Mouse (Mus musculus): ENCODE results near the gene Efnb3. TPM values are rescaled to one million over a fixed set of nuclear protein-coding genes. Genes with fewer than 3 reads are reported as not detected.
"Not testable (repeated sequence)": the region's sequence is repeated elsewhere in the genome, so short reads cannot be mapped to it uniquely, and the experiment has no call there.

The Efnb3 gene
- polyA plus RNA-seq, 1 experiment: 2.2 TPM

DNA sequence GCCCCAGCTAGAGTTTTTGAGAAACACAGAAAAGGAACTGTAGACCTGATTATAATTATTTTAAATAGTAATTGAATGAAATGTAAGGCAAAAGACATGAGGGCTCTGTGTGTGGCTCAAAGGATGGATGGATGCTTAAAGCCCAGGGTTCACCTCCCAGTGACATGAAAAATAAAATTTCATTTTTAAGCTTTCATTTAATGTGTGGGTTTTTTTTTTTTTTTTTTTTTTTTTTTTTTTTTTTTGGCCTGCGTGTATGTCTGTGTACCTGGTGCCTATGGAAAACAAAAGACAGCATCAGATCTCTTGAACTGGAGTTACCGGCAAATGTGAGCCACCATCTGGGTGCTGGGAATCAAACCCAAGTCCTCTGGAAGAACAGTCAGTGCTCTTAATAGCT lies 19.3 kb downstream of the Efnb3 start:
- 82% methylated on average over 2 of the region's 2 CpGs for WGBS
- no peak for TF ChIP-seq CTCF (IDR thresholded peaks at IDR 0.05; ENCODE audit: control insufficient read depth, insufficient read depth, low read length)
- TF ChIP-seq POLR2A (IDR thresholded peaks at IDR 0.05; ENCODE audit: borderline replicate concordance, control insufficient read depth, low read depth, low read length): no peak

DNA sequence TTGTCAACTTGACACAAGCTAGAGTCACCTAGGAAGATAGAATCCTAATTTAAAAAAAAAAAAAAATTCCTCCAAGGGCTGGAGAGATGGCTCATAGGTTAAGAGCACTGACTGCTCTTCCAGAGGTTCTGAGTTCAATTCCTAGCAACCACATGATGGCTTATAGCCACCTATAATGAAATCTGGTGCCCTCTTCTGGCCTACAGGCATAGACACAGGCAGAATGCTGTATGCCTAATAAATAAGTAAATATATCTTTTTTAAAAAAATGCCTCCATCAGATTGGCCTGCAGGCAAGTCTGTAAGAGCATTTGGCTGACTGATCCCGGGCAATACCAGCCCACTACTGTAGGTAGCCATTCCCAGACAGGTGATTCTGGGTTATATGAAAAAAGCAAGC lies 25.0 kb downstream of the Efnb3 start:
- TF ChIP-seq CTCF (IDR thresholded peaks at IDR 0.05; ENCODE audit: control insufficient read depth, insufficient read depth, low read length) (no peak), POLR2A (IDR thresholded peaks at IDR 0.05; ENCODE audit: borderline replicate concordance, control insufficient read depth, low read depth, low read length) (no peak)
- Histone ChIP-seq H3K27ac (ENCODE audit: control insufficient read depth, insufficient read depth, low read depth, low read length, poor library complexity) (no peak overlapping the region), H3K4me3 (replicated peaks; ENCODE audit: control insufficient read depth, low read depth, low read length) (no peak overlapping the region), H3K4me1 (ENCODE audit: control insufficient read depth, insufficient read depth, low read length) (no peaks in the 10 kb centered on the region)
- WGBS: 56% methylated on average over 1 of the region's 1 CpGs

More for the DNA sequence above, 19.3 kb downstream of the Efnb3 start:
- Histone ChIP-seq H3K4me1 (ENCODE audit: control insufficient read depth, insufficient read depth, low read length) (no peaks in the 10 kb centered on the region), H3K4me3 (replicated peaks; ENCODE audit: control insufficient read depth, low read depth, low read length) (no peak overlapping the region), H3K27ac (ENCODE audit: control insufficient read depth, insufficient read depth, low read depth, low read length, poor library complexity) (no peak overlapping the region)

DNA sequence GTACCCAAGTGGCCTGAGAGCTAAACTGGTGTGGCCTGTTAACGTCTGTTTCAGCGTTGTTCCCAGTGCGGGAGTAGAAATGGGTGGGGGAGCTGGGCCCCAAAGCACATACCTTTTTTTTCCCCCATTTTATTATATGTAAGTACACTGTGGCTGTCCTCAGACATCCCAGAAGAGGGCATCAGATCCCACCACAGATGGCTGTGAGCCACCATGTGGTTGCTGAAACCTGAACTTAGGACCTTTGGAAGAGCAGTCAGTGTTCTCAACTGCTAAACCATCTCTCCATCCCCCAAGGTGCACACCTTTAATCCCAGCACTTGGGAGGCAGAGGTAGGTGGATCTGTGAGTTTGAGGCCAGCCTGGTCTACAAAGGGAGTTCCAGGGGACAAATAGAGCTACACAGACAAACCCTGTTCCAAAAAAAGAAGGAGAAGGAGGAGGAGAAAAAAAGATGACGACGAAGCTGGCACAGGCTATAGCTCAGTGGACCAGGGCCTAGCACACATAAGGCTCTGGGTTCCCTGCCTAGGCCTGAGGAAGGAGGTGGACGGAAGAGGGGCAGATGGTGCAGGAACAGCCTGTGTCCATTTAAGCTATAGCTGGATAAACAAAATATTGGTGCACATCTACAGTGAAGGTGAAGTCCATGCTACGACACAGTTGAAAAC lies 27.4 kb downstream of the Efnb3 start:
- Histone ChIP-seq H3K4me1 (ENCODE audit: control insufficient read depth, insufficient read depth, low read length) (no peaks in the 10 kb centered on the region), H3K27ac (ENCODE audit: control insufficient read depth, insufficient read depth, low read depth, low read length, poor library complexity) (no peak overlapping the region), H3K4me3 (replicated peaks; ENCODE audit: control insufficient read depth, low read depth, low read length) (no peak overlapping the region)
- no peak for TF ChIP-seq CTCF (IDR thresholded peaks at IDR 0.05; ENCODE audit: control insufficient read depth, insufficient read depth, low read length)
- TF ChIP-seq POLR2A (IDR thresholded peaks at IDR 0.05; ENCODE audit: borderline replicate concordance, control insufficient read depth, low read depth, low read length): no peak
- WGBS: 76% methylated on average over 7 of the region's 7 CpGs

DNA sequence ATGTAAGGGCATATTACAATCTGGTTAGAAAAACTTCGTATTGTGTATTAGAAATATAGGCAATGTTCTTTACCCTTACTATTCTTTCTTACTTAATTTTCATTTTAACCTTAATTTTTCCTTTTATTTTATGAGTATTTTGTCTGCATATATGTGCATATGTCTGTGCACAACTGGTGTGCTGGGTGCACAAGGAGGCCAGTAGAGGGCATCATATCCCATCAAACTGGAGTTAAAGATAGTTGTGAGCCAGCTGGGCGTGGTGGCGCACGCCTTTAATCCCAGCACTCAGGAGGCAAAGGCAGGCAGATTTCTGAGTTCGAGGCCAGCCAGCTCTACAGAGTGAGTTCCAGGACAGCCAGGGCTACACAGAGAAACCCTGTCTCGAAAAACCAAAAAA lies 29.2 kb downstream of the Efnb3 start:
- 83% methylated on average over 6 of the region's 6 CpGs for WGBS
- not testable (repeated sequence) for H3K4me3 ChIP-seq (replicated peaks; ENCODE audit: control insufficient read depth, low read depth, low read length); H3K27ac ChIP-seq (ENCODE audit: control insufficient read depth, insufficient read depth, low read depth, low read length, poor library complexity); H3K4me1 ChIP-seq (ENCODE audit: control insufficient read depth, insufficient read depth, low read length)

- H3K4me1 ChIP-seq (ENCODE audit: control insufficient read depth, insufficient read depth, low read length); H3K27ac ChIP-seq (ENCODE audit: control insufficient read depth, insufficient read depth, low read depth, low read length, poor library complexity); H3K4me3 ChIP-seq (replicated peaks; ENCODE audit: control insufficient read depth, low read depth, low read length): not testable (repeated sequence)
- 85% methylated on average over 3 of the region's 3 CpGs for WGBS
Measured at GRCm38 (mm10) chr11:69530281-69530680, 29.7 kb downstream of the Efnb3 start.

DNA sequence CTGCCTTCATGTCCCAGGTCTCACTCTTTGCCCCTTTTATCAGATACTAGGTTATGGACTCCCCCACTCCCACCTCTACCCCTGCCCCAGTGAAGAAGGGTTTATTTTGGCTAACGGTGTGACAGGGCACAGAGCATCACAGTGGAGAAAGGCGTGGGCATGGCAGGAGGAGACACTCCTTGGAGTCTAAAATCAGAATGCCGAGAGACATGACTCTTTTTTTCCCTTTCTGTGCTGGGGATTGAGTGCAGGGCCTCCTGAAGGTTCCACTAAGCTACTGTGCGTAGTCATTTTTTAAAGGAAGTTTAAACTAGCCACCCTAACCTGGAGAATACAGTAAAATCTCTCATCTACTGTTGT lies 32.0 kb downstream of the Efnb3 start:
- H3K4me1 ChIP-seq (ENCODE audit: control insufficient read depth, insufficient read depth, low read length): no peaks in the 10 kb centered on the region
- TF ChIP-seq CTCF (IDR thresholded peaks at IDR 0.05; ENCODE audit: control insufficient read depth, insufficient read depth, low read length) (no peak), POLR2A (IDR thresholded peaks at IDR 0.05; ENCODE audit: borderline replicate concordance, control insufficient read depth, low read depth, low read length) (no peak)
- no peak overlapping the region for H3K27ac ChIP-seq (ENCODE audit: control insufficient read depth, insufficient read depth, low read depth, low read length, poor library complexity)
- 81% methylated on average over 4 of the region's 4 CpGs for WGBS
- H3K4me3 ChIP-seq (replicated peaks; ENCODE audit: control insufficient read depth, low read depth, low read length): no peak overlapping the region

- Histone ChIP-seq H3K4me1 (ENCODE audit: control insufficient read depth, insufficient read depth, low read length) (no peaks in the 10 kb centered on the region), H3K4me3 (replicated peaks; ENCODE audit: control insufficient read depth, low read depth, low read length) (no peak overlapping the region), H3K27ac (ENCODE audit: control insufficient read depth, insufficient read depth, low read depth, low read length, poor library complexity) (no peak overlapping the region)
- WGBS: 17% methylated on average over 30 of the region's 30 CpGs
- TF ChIP-seq CTCF (IDR thresholded peaks at IDR 0.05; ENCODE audit: control insufficient read depth, insufficient read depth, low read length) (no peak), POLR2A (IDR thresholded peaks at IDR 0.05; ENCODE audit: borderline replicate concordance, control insufficient read depth, low read depth, low read length) (no peak)
Measured at GRCm38 (mm10) chr11:69527098-69528030, 32.6 kb downstream of the Efnb3 start.

GRCm38 (mm10) chr11:69526631-69527030 lies 33.4 kb downstream of the Efnb3 start:
- Histone ChIP-seq H3K27ac (ENCODE audit: control insufficient read depth, insufficient read depth, low read depth, low read length, poor library complexity) (no peak overlapping the region), H3K4me1 (ENCODE audit: control insufficient read depth, insufficient read depth, low read length) (no peaks in the 10 kb centered on the region), H3K4me3 (replicated peaks; ENCODE audit: control insufficient read depth, low read depth, low read length) (no peak overlapping the region)
- 61% methylated on average over 4 of the region's 4 CpGs for WGBS
- TF ChIP-seq POLR2A (IDR thresholded peaks at IDR 0.05; ENCODE audit: borderline replicate concordance, control insufficient read depth, low read depth, low read length): no peak
- no peak for TF ChIP-seq CTCF (IDR thresholded peaks at IDR 0.05; ENCODE audit: control insufficient read depth, insufficient read depth, low read length)
